Mouse (Mus musculus): Measurements from ENCODE around the gene Hist1h3h. TPM values are rescaled to one million over a fixed set of nuclear protein-coding genes. Genes with fewer than 3 reads are reported as not detected.

Gene Hist1h3h
- polyA plus RNA-seq, 1 experiment from 2014 or later: 15.7 TPM

Other genes with a start within 250 kb of the Hist1h3h start
- gene Nkapl, start 249.2 kb upstream of the Hist1h3h start, polyA plus RNA-seq (2016; fragmentation: Nextera tagmentation; extraction: Ambion mirVana): 2.0 and 2.5 TPM in 2 replicates
- gene Zkscan4, start 238.8 kb upstream of the Hist1h3h start, polyA plus RNA-seq (2016; fragmentation: Nextera tagmentation; extraction: Ambion mirVana): 4.2 and 4.4 TPM in 2 replicates
- 1.7 TPM in 1 of 2 replicates, not detected in the other for gene Gm10065, start 238.2 kb upstream of the Hist1h3h start, polyA plus RNA-seq (2016; fragmentation: Nextera tagmentation; extraction: Ambion mirVana)
- 0.16 and 0.39 TPM in 2 replicates for gene AK157302, start 222.4 kb upstream of the Hist1h3h start, polyA plus RNA-seq (2016; fragmentation: Nextera tagmentation; extraction: Ambion mirVana)
- 5.3 and 6.4 TPM in 2 replicates for gene Gm11273, start 216.2 kb upstream of the Hist1h3h start, polyA plus RNA-seq (2016; fragmentation: Nextera tagmentation; extraction: Ambion mirVana)
- gene Zkscan8, start 186.5 kb upstream of the Hist1h3h start, polyA plus RNA-seq (2016; fragmentation: Nextera tagmentation; extraction: Ambion mirVana): 5.0 and 6.7 TPM in 2 replicates
- gene Olfr1366, start 174.9 kb upstream of the Hist1h3h start, polyA plus RNA-seq (2016; fragmentation: Nextera tagmentation; extraction: Ambion mirVana): 0.29 TPM in 1 of 2 replicates, not detected in the other
- not detected in 2 replicates for gene Olfr1535, start 157.8 kb upstream of the Hist1h3h start, polyA plus RNA-seq (2016; fragmentation: Nextera tagmentation; extraction: Ambion mirVana)
- gene Olfr1364, start 135.9 kb upstream of the Hist1h3h start, polyA plus RNA-seq (2016; fragmentation: Nextera tagmentation; extraction: Ambion mirVana): not detected in 2 replicates
- gene Olfr1362, start 103.6 kb upstream of the Hist1h3h start, polyA plus RNA-seq (2016; fragmentation: Nextera tagmentation; extraction: Ambion mirVana): not detected in 2 replicates
- gene Olfr11, start 75.1 kb upstream of the Hist1h3h start, polyA plus RNA-seq (2016; fragmentation: Nextera tagmentation; extraction: Ambion mirVana): not detected in 2 replicates
- not detected in 2 replicates for gene Olfr1361, start 54.3 kb upstream of the Hist1h3h start, polyA plus RNA-seq (2016; fragmentation: Nextera tagmentation; extraction: Ambion mirVana)
- gene Olfr1360, start 40.3 kb upstream of the Hist1h3h start, polyA plus RNA-seq (2016; fragmentation: Nextera tagmentation; extraction: Ambion mirVana): not detected in 2 replicates
- gene Olfr1359, start 19.5 kb upstream of the Hist1h3h start, polyA plus RNA-seq (2016; fragmentation: Nextera tagmentation; extraction: Ambion mirVana): not detected in 2 replicates
- 2.2 TPM in 1 of 2 replicates, not detected in the other for gene Hist1h2bl, start 1.5 kb upstream of the Hist1h3h start, polyA plus RNA-seq (2016; fragmentation: Nextera tagmentation; extraction: Ambion mirVana)
- gene Hist1h2ai, start 1.2 kb upstream of the Hist1h3h start, polyA plus RNA-seq (2016; fragmentation: Nextera tagmentation; extraction: Ambion mirVana): 16.6 and 22.9 TPM in 2 replicates
- 5.2 and 6.1 TPM in 2 replicates for gene Hist1h2bm, start 4.4 kb downstream of the Hist1h3h start, polyA plus RNA-seq (2016; fragmentation: Nextera tagmentation; extraction: Ambion mirVana)
- gene Hist1h4j, start 17.4 kb downstream of the Hist1h3h start, polyA plus RNA-seq (2016; fragmentation: Nextera tagmentation; extraction: Ambion mirVana): 0.58 and 0.85 TPM in 2 replicates
- 2.8 and 4.2 TPM in 2 replicates for gene Hist1h4k, start 32.8 kb downstream of the Hist1h3h start, polyA plus RNA-seq (2016; fragmentation: Nextera tagmentation; extraction: Ambion mirVana)
- 14.0 and 21.0 TPM in 2 replicates for gene Hist1h2ak, start 36.2 kb downstream of the Hist1h3h start, polyA plus RNA-seq (2016; fragmentation: Nextera tagmentation; extraction: Ambion mirVana)
- 1.0 and 3.4 TPM in 2 replicates for gene Hist1h2bn, start 36.5 kb downstream of the Hist1h3h start, polyA plus RNA-seq (2016; fragmentation: Nextera tagmentation; extraction: Ambion mirVana)
- 39.0 and 41.1 TPM in 2 replicates for gene Hist1h1b, start 63.0 kb downstream of the Hist1h3h start, polyA plus RNA-seq (2016; fragmentation: Nextera tagmentation; extraction: Ambion mirVana)
- gene Hist1h3i, start 65.7 kb downstream of the Hist1h3h start, polyA plus RNA-seq (2016; fragmentation: Nextera tagmentation; extraction: Ambion mirVana): 112 and 120 TPM in 2 replicates
- 9.9 and 11.4 TPM in 2 replicates for gene Hist1h2an, start 69.6 kb downstream of the Hist1h3h start, polyA plus RNA-seq (2016; fragmentation: Nextera tagmentation; extraction: Ambion mirVana)
- gene Hist1h2bp, start 69.8 kb downstream of the Hist1h3h start, polyA plus RNA-seq (2016; fragmentation: Nextera tagmentation; extraction: Ambion mirVana): 2.4 and 3.3 TPM in 2 replicates
- gene Hist1h2bq, start 92.5 kb downstream of the Hist1h3h start, polyA plus RNA-seq (2016; fragmentation: Nextera tagmentation; extraction: Ambion mirVana): 18.9 and 20.9 TPM in 2 replicates
- gene Hist1h2ao, start 92.8 kb downstream of the Hist1h3h start, polyA plus RNA-seq (2016; fragmentation: Nextera tagmentation; extraction: Ambion mirVana): 2.3 TPM in 1 of 2 replicates, not detected in the other
- gene Hist1h4m, start 94.1 kb downstream of the Hist1h3h start, polyA plus RNA-seq (2016; fragmentation: Nextera tagmentation; extraction: Ambion mirVana): not detected in 2 replicates
- 9.7 and 10.0 TPM in 2 replicates for gene Hist1h4n, start 114.5 kb downstream of the Hist1h3h start, polyA plus RNA-seq (2016; fragmentation: Nextera tagmentation; extraction: Ambion mirVana)
- 6,234 and 6,449 TPM in 2 replicates for gene Hist1h2ap, start 115.8 kb downstream of the Hist1h3h start, polyA plus RNA-seq (2016; fragmentation: Nextera tagmentation; extraction: Ambion mirVana)
- gene Hist1h2br, start 116.1 kb downstream of the Hist1h3h start, polyA plus RNA-seq (2016; fragmentation: Nextera tagmentation; extraction: Ambion mirVana): 19.3 and 21.2 TPM in 2 replicates
- 20.6 and 24.7 TPM in 2 replicates for gene Zfp184, start 227.4 kb downstream of the Hist1h3h start, polyA plus RNA-seq (2016; fragmentation: Nextera tagmentation; extraction: Ambion mirVana)

Measured in hindbrain, embryonic 10.5 days (tissue).